Mouse (Mus musculus) spleen, postnatal 36 days (tissue): ENCODE results near the gene Rimbp3.

ENCODE experiments used
- DNase-seq, 2 experiments: peaks; one replicate each; pipeline ENCODE4 v3.0.0; 2022; ENCODE audit warnings: low spot score in 2 of 2, mixed read lengths in 1 of 2

Gene Rimbp3

DNA sequence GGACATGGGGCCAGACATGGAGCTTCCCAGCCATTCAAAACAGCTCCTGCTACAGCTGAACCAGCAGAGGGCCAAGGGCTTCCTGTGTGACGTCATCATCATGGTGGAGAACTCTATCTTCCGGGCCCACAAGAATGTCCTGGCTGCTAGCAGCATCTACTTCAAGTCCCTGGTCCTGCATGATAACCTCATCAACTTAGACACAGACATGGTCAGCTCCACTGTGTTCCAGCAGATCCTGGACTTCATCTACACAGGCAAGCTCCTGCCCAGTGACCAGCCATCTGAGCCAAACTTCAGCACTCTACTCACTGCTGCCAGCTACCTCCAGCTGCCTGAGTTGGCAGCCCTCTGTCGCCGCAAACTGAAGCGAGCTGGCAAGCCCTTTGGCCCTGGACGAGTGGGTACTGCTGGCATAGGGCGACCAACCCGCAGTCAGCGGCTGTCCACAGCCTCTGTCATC is 49.0 kb downstream of the Rimbp3 start:
- no peak for DNase-seq

DNA sequence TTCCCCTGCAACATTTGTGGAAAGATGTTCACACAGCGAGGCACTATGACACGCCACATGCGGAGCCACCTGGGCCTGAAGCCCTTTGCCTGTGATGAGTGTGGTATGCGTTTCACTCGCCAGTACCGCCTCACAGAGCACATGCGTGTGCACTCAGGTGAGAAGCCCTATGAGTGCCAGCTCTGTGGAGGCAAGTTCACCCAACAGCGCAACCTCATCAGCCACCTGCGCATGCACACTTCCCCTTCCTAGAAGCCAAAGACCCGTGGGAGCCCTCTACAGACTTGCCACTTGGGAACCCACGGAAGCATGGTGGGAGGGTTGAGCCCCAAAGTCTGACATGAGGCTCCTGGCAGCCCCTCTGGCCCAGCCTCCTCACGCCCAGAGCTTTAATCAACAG is 50.5 kb downstream of the Rimbp3 start:
- no peak for DNase-seq

DNA sequence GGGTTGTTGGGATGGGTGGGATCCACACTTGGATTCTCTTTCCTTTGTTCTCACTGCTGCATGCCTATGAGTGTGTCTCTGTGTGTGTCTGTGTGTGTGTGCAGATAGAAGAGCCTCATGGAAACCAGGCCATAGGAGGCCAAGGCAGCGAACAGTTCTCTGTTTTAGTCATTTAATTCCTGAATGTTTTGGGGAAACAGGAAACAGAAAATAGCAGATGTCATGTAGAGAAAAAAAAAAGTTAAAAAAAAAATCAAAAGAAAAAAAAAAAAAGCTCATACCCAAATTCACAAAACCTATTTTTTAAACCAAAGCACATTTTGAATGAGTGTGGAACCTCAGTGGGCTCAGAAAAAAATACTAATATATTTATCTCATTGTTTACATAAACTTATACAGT is 52.9 kb downstream of the Rimbp3 start:
- DNase-seq: no peak
